Mouse (Mus musculus) liver, embryonic 16.5 days (tissue): ENCODE measurements at regions not wholly inside any gene's neighbourhood (a gene's known extent, or its start where the extent isn't known, plus 50 kb on each side); places are given as distances from the start of the nearest gene placed in this dataset.

ENCODE experiments used
- ATAC-seq: fragments of 200-750 bp; cut with Nextera tagmentation; 2 replicates; pipeline ENCODE4 v1.8.0; 2017; ENCODE audit warnings: low read depth, mild to moderate bottlenecking, moderate number of reproducible peaks, moderate library complexity
- H3K27ac ChIP-seq: fragments of 300-500 bp; sonication (generic); 2 replicates; pipeline ENCODE4 v1.5.1; 2014; ENCODE audit warnings: mild to moderate bottlenecking, low read length
- H3K27me3 ChIP-seq: fragments of 300-500 bp; sonication (generic); 2 replicates; pipeline ENCODE4 v1.6.1; 2014; ENCODE audit warnings: low read depth, low read length, mixed read lengths; ENCODE audit not compliant: control insufficient read depth, insufficient read depth
- H3K36me3 ChIP-seq: fragments of 300-500 bp; sonication (generic); 2 replicates; pipeline ENCODE4 v1.6.1; 2014; ENCODE audit warnings: mild to moderate bottlenecking; ENCODE audit not compliant: control insufficient read depth, insufficient read depth
- H3K4me1 ChIP-seq: fragments of 300-500 bp; sonication (generic); 2 replicates; pipeline ENCODE4 v1.6.1; 2014; ENCODE audit warnings: low read depth, low read length, mixed read lengths; ENCODE audit not compliant: control insufficient read depth
- H3K4me2 ChIP-seq: fragments of 300-500 bp; sonication (generic); 2 replicates; pipeline ENCODE4 v1.6.1; 2014; ENCODE audit warnings: low read depth, low read length, mixed read lengths
- H3K4me3 ChIP-seq: fragments of 300-500 bp; sonication (generic); 2 replicates; pipeline ENCODE4 v1.5.1; 2014; ENCODE audit warnings: low read depth, mild to moderate bottlenecking, low read length
- H3K9ac ChIP-seq: fragments of 300-500 bp; sonication (generic); 2 replicates; pipeline ENCODE4 v1.6.1; 2014; ENCODE audit warnings: low read depth, low read length
- H3K9me3 ChIP-seq: fragments of 300-500 bp; sonication (generic); replicated peaks from 2 replicates; pipeline ENCODE4 v1.6.1; 2016; ENCODE audit warnings: low read length; ENCODE audit not compliant: control insufficient read depth
- WGBS: fragments of 180-500 bp; shearing (Covaris S2); extraction: QIAGEN DNeasy Blood & Tissue Kit; methylation state at CpG from one replicate; pipeline ENCODE4 v1.1.7; 2014; ENCODE audit not compliant: insufficient replicate concordance; 5-methylcytosine and 5-hydroxymethylcytosine counted together

- ATAC-seq, result no peak
- H3K4me2 ChIP-seq, result no peak overlapping the region
- H3K4me1 ChIP-seq, result no peaks in the 10 kb centered on the region
- H3K27me3 ChIP-seq, result no peaks in the 10 kb centered on the region
- H3K27ac ChIP-seq, result no peak overlapping the region
- H3K36me3 ChIP-seq, result no peaks in the 10 kb centered on the region
- H3K4me3 ChIP-seq, result no peak overlapping the region
- 46% methylated on average over 1 of the region's 1 CpGs for WGBS
- H3K9me3 ChIP-seq, result no peaks in the 10 kb centered on the region
- no peak overlapping the region for H3K9ac ChIP-seq
Observed at GRCm38 (mm10) chr2:46506951-46507350, 1389.8 kb upstream of the Zeb2 start.

- no peak overlapping the region for H3K9ac ChIP-seq
- H3K27ac ChIP-seq, result no peak overlapping the region
- ATAC-seq, result no peak
- no peaks in the 10 kb centered on the region for H3K4me1 ChIP-seq
- WGBS, result 55% methylated on average over 2 of the region's 2 CpGs
- no peaks in the 10 kb centered on the region for H3K27me3 ChIP-seq
- H3K9me3 ChIP-seq, result no peaks in the 10 kb centered on the region
- no peak overlapping the region for H3K4me2 ChIP-seq
- H3K4me3 ChIP-seq, result no peak overlapping the region
- H3K36me3 ChIP-seq, result no peaks in the 10 kb centered on the region
Observed at GRCm38 (mm10) chr2:46503074-46503473, 1385.9 kb upstream of the Zeb2 start.

GRCm38 (mm10) chr2:46492299-46492698 lies 1375.1 kb upstream of the Zeb2 start:
- no peak overlapping the region for H3K9ac ChIP-seq
- no peaks in the 10 kb centered on the region for H3K36me3 ChIP-seq
- 65% methylated on average over 2 of the region's 2 CpGs for whole genome bisulfite sequencing

GRCm38 (mm10) chr2:46491081-46491480 lies 1373.9 kb upstream of the Zeb2 start:
- no peak overlapping the region for H3K4me2 ChIP-seq
- no peak overlapping the region for H3K4me3 ChIP-seq
- H3K9ac ChIP-seq, result no peak overlapping the region
- 60% methylated on average over 2 of the region's 2 CpGs for WGBS
- H3K27ac ChIP-seq, result no peak overlapping the region
- no peaks in the 10 kb centered on the region for H3K4me1 ChIP-seq
- H3K9me3 ChIP-seq, result no peaks in the 10 kb centered on the region
- no peak for ATAC-seq
- H3K36me3 ChIP-seq, result no peaks in the 10 kb centered on the region
- H3K27me3 ChIP-seq, result no peaks in the 10 kb centered on the region

More at GRCm38 (mm10) chr2:46492299-46492698, 1375.1 kb upstream of the Zeb2 start:
- Histone ChIP-seq H3K4me3 (no peak overlapping the region), H3K27ac (no peak overlapping the region), H3K9me3 (no peaks in the 10 kb centered on the region), H3K27me3 (no peaks in the 10 kb centered on the region), H3K4me2 (no peak overlapping the region), H3K4me1 (no peaks in the 10 kb centered on the region)
- ATAC-seq, result no peak

GRCm38 (mm10) chr2:46468936-46469629 lies 1351.9 kb upstream of the Zeb2 start:
- Histone ChIP-seq H3K9ac (no peak overlapping the region), H3K9me3 (no peaks in the 10 kb centered on the region), H3K27ac (no peak overlapping the region), H3K4me2 (no peak overlapping the region), H3K4me1 (no peaks in the 10 kb centered on the region), H3K4me3 (no peak overlapping the region), H3K27me3 (no peaks in the 10 kb centered on the region), H3K36me3 (no peaks in the 10 kb centered on the region)
- ATAC-seq, result no peak
- 49% methylated on average over 5 of the region's 5 CpGs for WGBS

- Histone ChIP-seq H3K4me1 (no peaks in the 10 kb centered on the region), H3K27ac (no peak overlapping the region), H3K36me3 (no peaks in the 10 kb centered on the region), H3K9ac (no peak overlapping the region), H3K4me2 (no peak overlapping the region), H3K4me3 (no peak overlapping the region), H3K27me3 (no peaks in the 10 kb centered on the region), H3K9me3 (no peaks in the 10 kb centered on the region)
- WGBS, result 54% methylated on average over 4 of the region's 4 CpGs
- no peak for ATAC-seq
Observed at GRCm38 (mm10) chr2:46465389-46465788, 1348.2 kb upstream of the Zeb2 start.

GRCm38 (mm10) chr2:46464913-46465312 lies 1347.7 kb upstream of the Zeb2 start:
- ATAC-seq, result no peak
- H3K4me3 ChIP-seq, result no peak overlapping the region
- H3K4me2 ChIP-seq, result no peak overlapping the region
- H3K36me3 ChIP-seq, result no peaks in the 10 kb centered on the region
- H3K4me1 ChIP-seq, result no peaks in the 10 kb centered on the region
- no peaks in the 10 kb centered on the region for H3K9me3 ChIP-seq
- WGBS, result 33% methylated on average over 1 of the region's 1 CpGs
- H3K27me3 ChIP-seq, result no peaks in the 10 kb centered on the region
- no peak overlapping the region for H3K9ac ChIP-seq
- H3K27ac ChIP-seq, result no peak overlapping the region

GRCm38 (mm10) chr2:46462670-46463069 lies 1345.5 kb upstream of the Zeb2 start:
- Histone ChIP-seq H3K36me3 (no peaks in the 10 kb centered on the region), H3K4me2 (no peak overlapping the region), H3K27me3 (no peaks in the 10 kb centered on the region), H3K4me1 (no peaks in the 10 kb centered on the region), H3K4me3 (no peak overlapping the region), H3K9ac (no peak overlapping the region), H3K27ac (no peak overlapping the region), H3K9me3 (no peaks in the 10 kb centered on the region)
- no peak for ATAC-seq
- WGBS, result 55% methylated on average over 2 of the region's 2 CpGs

GRCm38 (mm10) chr2:46450698-46451097 lies 1333.5 kb upstream of the Zeb2 start:
- WGBS, result 40% methylated on average over 6 of the region's 6 CpGs

More at GRCm38 (mm10) chr2:46450698-46451097, 1333.5 kb upstream of the Zeb2 start:
- Histone ChIP-seq H3K9me3 (no peaks in the 10 kb centered on the region), H3K36me3 (no peaks in the 10 kb centered on the region), H3K4me1 (no peaks in the 10 kb centered on the region), H3K4me3 (no peak overlapping the region), H3K27me3 (no peaks in the 10 kb centered on the region), H3K27ac (no peak overlapping the region), H3K9ac (no peak overlapping the region), H3K4me2 (no peak overlapping the region)
- no peak for ATAC-seq
